Mouse (Mus musculus): ENCODE data around the gene Fem1a.
"Not testable (repeated sequence)": the region's sequence is repeated elsewhere in the genome, so short reads cannot be mapped to it uniquely, and the experiment has no call there.

- TF ChIP-seq CTCF (IDR thresholded peaks at IDR 0.05; ENCODE audit: low read depth, low read length); POLR2A (IDR thresholded peaks at IDR 0.05; ENCODE audit: borderline replicate concordance, low read depth, low read length): not testable (repeated sequence)
These were observed 1.7 kb downstream of the Fem1a start for GRCm38 (mm10) chr17:56258269-56258668.
